Mouse (Mus musculus): Measurements from ENCODE around the gene Abca13. TPM values are rescaled to one million over a fixed set of nuclear protein-coding genes. Genes with fewer than 3 reads are reported as not detected.

Abca13 gene
- polyA plus RNA-seq, 1 experiment from 2014 or later, result 0.01 TPM

- no peaks in the 10 kb centered on the region for H3K4me1 ChIP-seq (ENCODE audit: control insufficient read depth, insufficient read depth, low read length)
- no peak for DNase-seq (ENCODE audit: low spot score)
- no peak overlapping the region for H3K4me3 ChIP-seq (ENCODE audit: low read depth, low read length)
- H3K9ac ChIP-seq (ENCODE audit: low read length), result no peak overlapping the region
- 81% methylated on average over 3 of the region's 3 CpGs for WGBS
- H3K27me3 ChIP-seq (replicated peaks; ENCODE audit: control insufficient read depth, insufficient read depth, low read length), result no peaks in the 10 kb centered on the region
- H3K9me3 ChIP-seq (replicated peaks; ENCODE audit: control insufficient read depth, low read length), result no peaks in the 10 kb centered on the region
- H3K4me2 ChIP-seq (ENCODE audit: low read length), result no peak overlapping the region
- H3K27ac ChIP-seq (ENCODE audit: low read depth, low read length), result no peak overlapping the region
- ATAC-seq, result no peak
- H3K36me3 ChIP-seq (ENCODE audit: control insufficient read depth, insufficient read depth, low read length), result no peaks in the 10 kb centered on the region
These were observed 336.8 kb downstream of the Abca13 start for GRCm38 (mm10) chr11:9528556-9528955.

GRCm38 (mm10) chr11:9531715-9532114, 340.0 kb downstream of the Abca13 start:
- WGBS, result 88% methylated on average over 8 of the region's 8 CpGs
- DNase-seq (ENCODE audit: low spot score) (no peak), ATAC-seq (no peak)
- Histone ChIP-seq H3K4me3 (ENCODE audit: low read depth, low read length) (no peak overlapping the region), H3K4me2 (ENCODE audit: low read length) (no peak overlapping the region), H3K4me1 (ENCODE audit: control insufficient read depth, insufficient read depth, low read length) (no peaks in the 10 kb centered on the region), H3K27ac (ENCODE audit: low read depth, low read length) (no peak overlapping the region), H3K36me3 (ENCODE audit: control insufficient read depth, insufficient read depth, low read length) (no peaks in the 10 kb centered on the region), H3K9me3 (replicated peaks; ENCODE audit: control insufficient read depth, low read length) (no peaks in the 10 kb centered on the region), H3K9ac (ENCODE audit: low read length) (no peak overlapping the region), H3K27me3 (replicated peaks; ENCODE audit: control insufficient read depth, insufficient read depth, low read length) (no peaks in the 10 kb centered on the region)

- Histone ChIP-seq H3K4me2 (ENCODE audit: low read length) (no peak overlapping the region), H3K36me3 (ENCODE audit: control insufficient read depth, insufficient read depth, low read length) (no peaks in the 10 kb centered on the region), H3K9me3 (replicated peaks; ENCODE audit: control insufficient read depth, low read length) (no peaks in the 10 kb centered on the region), H3K27ac (ENCODE audit: low read depth, low read length) (no peak overlapping the region), H3K27me3 (replicated peaks; ENCODE audit: control insufficient read depth, insufficient read depth, low read length) (no peaks in the 10 kb centered on the region), H3K9ac (ENCODE audit: low read length) (no peak overlapping the region), H3K4me1 (ENCODE audit: control insufficient read depth, insufficient read depth, low read length) (no peaks in the 10 kb centered on the region), H3K4me3 (ENCODE audit: low read depth, low read length) (no peak overlapping the region)
- ATAC-seq, result no peak
- 81% methylated on average over 1 of the region's 1 CpGs for WGBS
- no peak for DNase-seq (ENCODE audit: low spot score)
These were observed 341.4 kb downstream of the Abca13 start for GRCm38 (mm10) chr11:9533189-9533588.

- no peak overlapping the region for H3K4me2 ChIP-seq (ENCODE audit: low read length)
- H3K27ac ChIP-seq (ENCODE audit: low read depth, low read length), result no peak overlapping the region
- ATAC-seq (no peak), DNase-seq (ENCODE audit: low spot score) (no peak)
- WGBS, result 93% methylated on average over 1 of the region's 1 CpGs
- no peak overlapping the region for H3K4me3 ChIP-seq (ENCODE audit: low read depth, low read length)
- no peaks in the 10 kb centered on the region for H3K4me1 ChIP-seq (ENCODE audit: control insufficient read depth, insufficient read depth, low read length)
- H3K36me3 ChIP-seq (ENCODE audit: control insufficient read depth, insufficient read depth, low read length), result no peaks in the 10 kb centered on the region
- no peaks in the 10 kb centered on the region for H3K9me3 ChIP-seq (replicated peaks; ENCODE audit: control insufficient read depth, low read length)
- H3K9ac ChIP-seq (ENCODE audit: low read length), result no peak overlapping the region
- no peaks in the 10 kb centered on the region for H3K27me3 ChIP-seq (replicated peaks; ENCODE audit: control insufficient read depth, insufficient read depth, low read length)
These were observed 342.0 kb downstream of the Abca13 start for GRCm38 (mm10) chr11:9533658-9534202.

DNA sequence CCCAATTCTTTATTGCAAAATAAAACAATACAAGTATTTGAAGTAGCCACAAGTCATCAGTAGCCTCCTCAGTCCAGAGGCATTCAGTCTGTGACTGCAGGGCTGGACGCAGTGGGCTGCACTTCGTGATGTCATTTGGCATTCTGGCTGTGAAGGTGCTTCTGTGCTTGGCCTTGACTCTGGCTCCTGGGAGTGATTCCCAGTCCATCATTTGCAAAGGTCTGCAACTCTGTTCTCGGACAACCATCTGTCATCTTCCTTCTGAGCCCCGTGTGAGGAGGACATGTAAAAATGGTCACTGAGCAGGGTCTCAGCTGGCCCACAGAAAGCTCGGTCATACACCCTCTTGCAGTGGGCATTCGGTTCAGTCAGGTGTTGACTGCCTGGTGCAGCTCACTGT, 345.1 kb downstream of the Abca13 start:
- WGBS, result 68% methylated on average over 6 of the region's 6 CpGs
- Histone ChIP-seq H3K9ac (ENCODE audit: low read length) (no peak overlapping the region), H3K27ac (ENCODE audit: low read depth, low read length) (no peak overlapping the region), H3K4me2 (ENCODE audit: low read length) (no peak overlapping the region), H3K4me1 (ENCODE audit: control insufficient read depth, insufficient read depth, low read length) (no peaks in the 10 kb centered on the region), H3K4me3 (ENCODE audit: low read depth, low read length) (no peak overlapping the region), H3K36me3 (ENCODE audit: control insufficient read depth, insufficient read depth, low read length) (no peaks in the 10 kb centered on the region), H3K27me3 (replicated peaks; ENCODE audit: control insufficient read depth, insufficient read depth, low read length) (no peaks in the 10 kb centered on the region), H3K9me3 (replicated peaks; ENCODE audit: control insufficient read depth, low read length) (no peaks in the 10 kb centered on the region)
- DNase-seq (ENCODE audit: low spot score), result no peak
- no peak for ATAC-seq

- no peak overlapping the region for H3K4me2 ChIP-seq (ENCODE audit: low read length)
- no peaks in the 10 kb centered on the region for H3K36me3 ChIP-seq (ENCODE audit: control insufficient read depth, insufficient read depth, low read length)
- no peak overlapping the region for H3K27ac ChIP-seq (ENCODE audit: low read depth, low read length)
- DNase-seq (ENCODE audit: low spot score) (no peak), ATAC-seq (no peak)
- WGBS, result 97% methylated on average over 1 of the region's 1 CpGs
- H3K4me1 ChIP-seq (ENCODE audit: control insufficient read depth, insufficient read depth, low read length), result no peaks in the 10 kb centered on the region
- H3K4me3 ChIP-seq (ENCODE audit: low read depth, low read length), result no peak overlapping the region
- H3K9ac ChIP-seq (ENCODE audit: low read length), result no peak overlapping the region
- no peaks in the 10 kb centered on the region for H3K9me3 ChIP-seq (replicated peaks; ENCODE audit: control insufficient read depth, low read length)
- H3K27me3 ChIP-seq (replicated peaks; ENCODE audit: control insufficient read depth, insufficient read depth, low read length), result no peaks in the 10 kb centered on the region
These were observed 346.6 kb downstream of the Abca13 start for GRCm38 (mm10) chr11:9538328-9538727.

- WGBS, result 82% methylated on average over 2 of the region's 2 CpGs
- no peaks in the 10 kb centered on the region for H3K36me3 ChIP-seq (ENCODE audit: control insufficient read depth, insufficient read depth, low read length)
- H3K27me3 ChIP-seq (replicated peaks; ENCODE audit: control insufficient read depth, insufficient read depth, low read length), result no peaks in the 10 kb centered on the region
- H3K4me2 ChIP-seq (ENCODE audit: low read length), result no peak overlapping the region
- no peaks in the 10 kb centered on the region for H3K4me1 ChIP-seq (ENCODE audit: control insufficient read depth, insufficient read depth, low read length)
- DNase-seq (ENCODE audit: low spot score) (no peak), ATAC-seq (no peak)
- no peak overlapping the region for H3K27ac ChIP-seq (ENCODE audit: low read depth, low read length)
- no peak overlapping the region for H3K9ac ChIP-seq (ENCODE audit: low read length)
- H3K9me3 ChIP-seq (replicated peaks; ENCODE audit: control insufficient read depth, low read length), result no peaks in the 10 kb centered on the region
- H3K4me3 ChIP-seq (ENCODE audit: low read depth, low read length), result no peak overlapping the region
These were observed 368.3 kb downstream of the Abca13 start for GRCm38 (mm10) chr11:9560026-9560425.

GRCm38 (mm10) chr11:9568302-9568701, 376.6 kb downstream of the Abca13 start:
- no peak overlapping the region for H3K4me3 ChIP-seq (ENCODE audit: low read depth, low read length)
- H3K27ac ChIP-seq (ENCODE audit: low read depth, low read length), result no peak overlapping the region
- 71% methylated on average over 2 of the region's 2 CpGs for WGBS
- H3K36me3 ChIP-seq (ENCODE audit: control insufficient read depth, insufficient read depth, low read length), result no peaks in the 10 kb centered on the region
- no peaks in the 10 kb centered on the region for H3K27me3 ChIP-seq (replicated peaks; ENCODE audit: control insufficient read depth, insufficient read depth, low read length)
- H3K9me3 ChIP-seq (replicated peaks; ENCODE audit: control insufficient read depth, low read length), result no peaks in the 10 kb centered on the region
- H3K4me2 ChIP-seq (ENCODE audit: low read length), result no peak overlapping the region
- H3K9ac ChIP-seq (ENCODE audit: low read length), result no peak overlapping the region
- DNase-seq (ENCODE audit: low spot score) (no peak), ATAC-seq (no peak)
- no peaks in the 10 kb centered on the region for H3K4me1 ChIP-seq (ENCODE audit: control insufficient read depth, insufficient read depth, low read length)

- H3K27me3 ChIP-seq (replicated peaks; ENCODE audit: control insufficient read depth, insufficient read depth, low read length), result no peaks in the 10 kb centered on the region
- DNase-seq (ENCODE audit: low spot score) (peak; percentile 55), ATAC-seq (peak; percentile 67)
- 24% methylated on average over 6 of the region's 6 CpGs for WGBS
- H3K36me3 ChIP-seq (ENCODE audit: control insufficient read depth, insufficient read depth, low read length), result no peaks in the 10 kb centered on the region
- no peak overlapping the region for H3K27ac ChIP-seq (ENCODE audit: low read depth, low read length)
- H3K9me3 ChIP-seq (replicated peaks; ENCODE audit: control insufficient read depth, low read length), result no peaks in the 10 kb centered on the region
- no peak overlapping the region for H3K9ac ChIP-seq (ENCODE audit: low read length)
- no peak overlapping the region for H3K4me2 ChIP-seq (ENCODE audit: low read length)
- no peaks in the 10 kb centered on the region for H3K4me1 ChIP-seq (ENCODE audit: control insufficient read depth, insufficient read depth, low read length)
- H3K4me3 ChIP-seq (ENCODE audit: low read depth, low read length), result no peak overlapping the region
These were observed 378.6 kb downstream of the Abca13 start for GRCm38 (mm10) chr11:9570319-9570718.
